Mouse (Mus musculus): ENCODE data around the gene 4930596D02Rik. TPM values are rescaled to one million over a fixed set of nuclear protein-coding genes. Genes with fewer than 3 reads are reported as not detected.

The 4930596D02Rik gene
- polyA plus RNA-seq (2012; rRNA removed): not detected in 2 replicates
- polyA plus RNA-seq (2014; fragmentation: Nextera tagmentation; extraction: Ambion mirVana): not detected in 2 replicates

GRCm38 (mm10) chr14:35811878-35812277 is at the start of gene 4930596D02Rik:
4930596D02Rik (minus strand) TSS chr14:35811978.
- Histone ChIP-seq H3K4me2 (replicated peaks; ENCODE audit: low read depth, low read length, severe bottlenecking) (no peak within 1 kb of the TSS), H3K36me3 (ENCODE audit: control insufficient read depth, insufficient read depth, low read length) (no peaks in the 10 kb centered on the region), H3K27me3 (ENCODE audit: control insufficient read depth, insufficient read depth, low read length) (no peaks in the 10 kb centered on the region), H3K9me3 (ENCODE audit: control insufficient read depth, low read length) (no peaks in the 10 kb centered on the region), H3K9ac (ENCODE audit: low read depth, low read length, severe bottlenecking) (no peak within 1 kb of the TSS), H3K4me1 (ENCODE audit: control insufficient read depth, insufficient read depth, low read length) (no peaks in the 10 kb centered on the region), H3K27ac (replicated peaks; ENCODE audit: low read depth, low read length) (no peak within 1 kb of the TSS), H3K4me3 (replicated peaks; ENCODE audit: low read length) (no peak within 1 kb of the TSS)
- no peak for ATAC-seq (ENCODE audit: low FRiP score, low read depth)
- WGBS: 78% methylated on average over 4 of the region's 4 CpGs
- no peak for TF ChIP-seq POLR2A (IDR thresholded peaks at IDR 0.05; ENCODE audit: borderline replicate concordance, extremely low read depth, insufficient read depth, insufficient read length)
- DNase-seq (ENCODE audit: low spot score): no peak

DNA sequence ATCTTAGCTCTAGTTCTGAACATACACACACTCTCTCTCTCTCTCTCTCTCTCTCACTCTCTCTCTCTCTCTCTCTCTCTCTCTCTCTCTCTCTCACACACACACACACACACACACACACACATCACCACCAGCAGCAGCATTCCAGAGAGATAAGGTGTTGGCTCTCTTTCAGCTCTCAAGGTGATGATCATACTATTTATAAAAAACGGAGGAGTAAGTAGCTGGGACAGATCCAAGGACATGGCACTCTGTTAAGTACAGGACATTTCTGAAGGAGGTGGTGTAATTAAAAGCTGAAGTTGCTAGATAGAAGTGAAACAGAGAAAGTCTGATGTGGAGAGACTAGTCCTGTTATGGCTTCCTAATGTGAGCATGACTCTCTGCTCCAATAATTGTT is 41.5 kb upstream of the 4930596D02Rik start:
- Histone ChIP-seq H3K4me2 (replicated peaks; ENCODE audit: low read depth, low read length, severe bottlenecking) (no peak overlapping the region), H3K27ac (replicated peaks; ENCODE audit: low read depth, low read length) (no peak overlapping the region), H3K27me3 (ENCODE audit: control insufficient read depth, insufficient read depth, low read length) (no peaks in the 10 kb centered on the region), H3K9me3 (ENCODE audit: control insufficient read depth, low read length) (no peaks in the 10 kb centered on the region), H3K9ac (ENCODE audit: low read depth, low read length, severe bottlenecking) (no peak overlapping the region), H3K4me3 (replicated peaks; ENCODE audit: low read length) (no peak overlapping the region), H3K36me3 (ENCODE audit: control insufficient read depth, insufficient read depth, low read length) (no peaks in the 10 kb centered on the region), H3K4me1 (ENCODE audit: control insufficient read depth, insufficient read depth, low read length) (no peaks in the 10 kb centered on the region)
- 68% methylated on average over 1 of the region's 1 CpGs for WGBS
- DNase-seq (ENCODE audit: low spot score): no peak
- ATAC-seq (ENCODE audit: low FRiP score, low read depth): no peak
- TF ChIP-seq POLR2A (IDR thresholded peaks at IDR 0.05; ENCODE audit: borderline replicate concordance, extremely low read depth, insufficient read depth, insufficient read length): no peak

DNA sequence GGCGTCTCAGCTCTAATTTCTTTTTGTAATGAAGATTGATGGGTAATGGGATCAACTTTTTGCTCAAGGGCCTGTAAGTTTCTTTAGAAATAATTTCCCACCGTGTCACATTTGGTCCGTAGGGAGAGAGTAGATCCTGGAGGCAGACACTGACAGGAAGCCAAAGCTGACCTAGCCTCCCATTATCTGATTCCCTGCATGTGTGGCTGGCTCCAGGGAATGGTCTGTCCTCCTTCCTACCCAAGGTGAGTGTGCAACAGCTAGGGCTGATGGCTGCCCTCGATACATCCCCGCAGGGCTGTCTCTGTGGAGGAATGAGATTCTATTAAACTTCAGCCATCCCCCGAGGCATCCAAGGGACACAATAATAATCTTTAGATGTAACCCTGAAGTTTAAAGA is 33.5 kb upstream of the 4930596D02Rik start:
- no peaks in the 10 kb centered on the region for H3K36me3 ChIP-seq (ENCODE audit: control insufficient read depth, insufficient read depth, low read length)
- H3K9me3 ChIP-seq (ENCODE audit: control insufficient read depth, low read length): no peaks in the 10 kb centered on the region
- H3K27me3 ChIP-seq (ENCODE audit: control insufficient read depth, insufficient read depth, low read length): no peaks in the 10 kb centered on the region
- 80% methylated on average over 6 of the region's 6 CpGs for WGBS
- TF ChIP-seq POLR2A (IDR thresholded peaks at IDR 0.05; ENCODE audit: borderline replicate concordance, extremely low read depth, insufficient read depth, insufficient read length): no peak
- DNase-seq (ENCODE audit: low spot score) (no peak), ATAC-seq (ENCODE audit: low FRiP score, low read depth) (no peak)
- H3K4me2 ChIP-seq (replicated peaks; ENCODE audit: low read depth, low read length, severe bottlenecking): no peak overlapping the region
- no peak overlapping the region for H3K27ac ChIP-seq (replicated peaks; ENCODE audit: low read depth, low read length)
- H3K4me1 ChIP-seq (ENCODE audit: control insufficient read depth, insufficient read depth, low read length): no peaks in the 10 kb centered on the region
- no peak overlapping the region for H3K4me3 ChIP-seq (replicated peaks; ENCODE audit: low read length)
- H3K9ac ChIP-seq (ENCODE audit: low read depth, low read length, severe bottlenecking): no peak overlapping the region

- no peaks in the 10 kb centered on the region for H3K4me1 ChIP-seq (ENCODE audit: control insufficient read depth, insufficient read depth, low read length)
- TF ChIP-seq POLR2A (IDR thresholded peaks at IDR 0.05; ENCODE audit: borderline replicate concordance, extremely low read depth, insufficient read depth, insufficient read length): no peak
- ATAC-seq (ENCODE audit: low FRiP score, low read depth) (no peak), DNase-seq (ENCODE audit: low spot score) (no peak)
- H3K27ac ChIP-seq (replicated peaks; ENCODE audit: low read depth, low read length): no peak overlapping the region
- 89% methylated on average over 7 of the region's 7 CpGs for WGBS
- no peak overlapping the region for H3K4me2 ChIP-seq (replicated peaks; ENCODE audit: low read depth, low read length, severe bottlenecking)
- no peak overlapping the region for H3K9ac ChIP-seq (ENCODE audit: low read depth, low read length, severe bottlenecking)
- H3K9me3 ChIP-seq (ENCODE audit: control insufficient read depth, low read length): no peaks in the 10 kb centered on the region
- H3K4me3 ChIP-seq (replicated peaks; ENCODE audit: low read length): no peak overlapping the region
- H3K36me3 ChIP-seq (ENCODE audit: control insufficient read depth, insufficient read depth, low read length): no peaks in the 10 kb centered on the region
- H3K27me3 ChIP-seq (ENCODE audit: control insufficient read depth, insufficient read depth, low read length): no peaks in the 10 kb centered on the region
Observed at GRCm38 (mm10) chr14:35842111-35842721, 30.4 kb upstream of the 4930596D02Rik start.

DNA sequence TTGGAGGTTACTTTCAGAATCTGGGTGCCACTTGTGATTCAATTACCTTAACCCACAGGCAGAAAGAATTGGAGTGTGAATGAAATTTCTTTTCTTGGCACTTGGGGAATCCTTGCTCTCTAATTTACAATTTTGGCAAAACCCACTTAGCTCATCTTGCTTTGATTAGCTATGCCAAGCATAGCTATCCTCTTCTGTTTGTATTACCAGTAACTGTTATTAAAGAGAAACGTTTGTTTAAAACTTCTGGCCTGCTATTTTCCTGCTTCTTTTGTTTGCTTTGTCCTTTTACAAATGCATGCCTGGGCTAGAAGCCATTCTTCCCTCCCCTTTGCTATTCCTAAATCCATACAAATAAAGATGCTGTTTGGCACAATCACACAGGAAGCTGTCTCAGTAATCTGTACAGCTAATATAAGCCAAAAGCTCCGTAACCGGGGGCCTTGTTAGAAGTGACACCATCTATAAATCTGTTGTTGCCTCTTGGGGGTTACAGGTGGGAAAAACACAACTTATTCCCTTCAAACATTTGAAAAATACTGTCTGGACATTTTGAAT is 19.0 kb downstream of the 4930596D02Rik start:
- no peak overlapping the region for H3K4me3 ChIP-seq (replicated peaks; ENCODE audit: low read length)
- ATAC-seq (ENCODE audit: low FRiP score, low read depth): no peak
- no peak for TF ChIP-seq POLR2A (IDR thresholded peaks at IDR 0.05; ENCODE audit: borderline replicate concordance, extremely low read depth, insufficient read depth, insufficient read length)
- WGBS: 67% methylated on average over 3 of the region's 3 CpGs
- no peaks in the 10 kb centered on the region for H3K4me1 ChIP-seq (ENCODE audit: control insufficient read depth, insufficient read depth, low read length)
- H3K9me3 ChIP-seq (ENCODE audit: control insufficient read depth, low read length): no peaks in the 10 kb centered on the region
- H3K36me3 ChIP-seq (ENCODE audit: control insufficient read depth, insufficient read depth, low read length): no peaks in the 10 kb centered on the region
- no peaks in the 10 kb centered on the region for H3K27me3 ChIP-seq (ENCODE audit: control insufficient read depth, insufficient read depth, low read length)
- H3K27ac ChIP-seq (replicated peaks; ENCODE audit: low read depth, low read length): no peak overlapping the region
- H3K4me2 ChIP-seq (replicated peaks; ENCODE audit: low read depth, low read length, severe bottlenecking): no peak overlapping the region
- H3K9ac ChIP-seq (ENCODE audit: low read depth, low read length, severe bottlenecking): no peak overlapping the region
- no peak for DNase-seq (ENCODE audit: low spot score)
